Mouse (Mus musculus) frontal cortex, postnatal 10 days (tissue): ENCODE measurements around the gene Tube1.
A peak's percentile ranks its signal among the peaks of the same experiment; 100 is the strongest.
"Not testable (repeated sequence)": the region's sequence is repeated elsewhere in the genome, so short reads cannot be mapped to it uniquely, and the experiment has no call there.

Experiments
- DNase-seq, 2 experiments: peaks; one replicate each; pipeline ENCODE4 v3.0.0; 2022; ENCODE audit warnings: low spot score in 2 of 2, mixed read lengths in 1 of 2

Tube1 gene

DNA sequence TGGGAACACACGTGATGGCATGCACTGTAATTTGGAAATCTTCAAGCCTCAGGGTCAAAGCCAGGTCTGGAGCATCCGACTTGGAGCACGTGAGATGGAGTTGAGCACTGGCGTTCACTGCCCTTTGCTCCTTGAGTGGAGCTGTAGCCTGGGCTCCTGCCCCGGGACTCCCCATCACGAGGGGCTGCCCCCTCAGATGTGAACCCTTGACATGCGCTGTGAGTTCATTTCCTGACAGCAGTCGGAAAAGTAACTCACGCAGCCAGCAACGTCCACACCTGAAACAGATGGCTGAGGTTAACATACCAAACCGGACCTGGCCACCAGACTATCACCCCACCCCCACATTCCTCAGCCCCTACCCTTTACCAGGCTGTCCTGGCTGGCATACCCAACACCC lies 33.8 kb downstream of the Tube1 start:
- DNase-seq, result no peak

GRCm38 (mm10) chr10:39169642-39170041 lies 35.9 kb downstream of the Tube1 start:
- DNase-seq, result no peak

GRCm38 (mm10) chr10:39170181-39170580 lies 36.4 kb downstream of the Tube1 start:
- DNase-seq, result peak in 1 of 2 experiments; percentile 65

GRCm38 (mm10) chr10:39170706-39171105 lies 36.9 kb downstream of the Tube1 start:
- no peak for DNase-seq

- DNase-seq, result peak; percentile 84 to 91
Measured at GRCm38 (mm10) chr10:39171134-39171533, 37.4 kb downstream of the Tube1 start.

DNA sequence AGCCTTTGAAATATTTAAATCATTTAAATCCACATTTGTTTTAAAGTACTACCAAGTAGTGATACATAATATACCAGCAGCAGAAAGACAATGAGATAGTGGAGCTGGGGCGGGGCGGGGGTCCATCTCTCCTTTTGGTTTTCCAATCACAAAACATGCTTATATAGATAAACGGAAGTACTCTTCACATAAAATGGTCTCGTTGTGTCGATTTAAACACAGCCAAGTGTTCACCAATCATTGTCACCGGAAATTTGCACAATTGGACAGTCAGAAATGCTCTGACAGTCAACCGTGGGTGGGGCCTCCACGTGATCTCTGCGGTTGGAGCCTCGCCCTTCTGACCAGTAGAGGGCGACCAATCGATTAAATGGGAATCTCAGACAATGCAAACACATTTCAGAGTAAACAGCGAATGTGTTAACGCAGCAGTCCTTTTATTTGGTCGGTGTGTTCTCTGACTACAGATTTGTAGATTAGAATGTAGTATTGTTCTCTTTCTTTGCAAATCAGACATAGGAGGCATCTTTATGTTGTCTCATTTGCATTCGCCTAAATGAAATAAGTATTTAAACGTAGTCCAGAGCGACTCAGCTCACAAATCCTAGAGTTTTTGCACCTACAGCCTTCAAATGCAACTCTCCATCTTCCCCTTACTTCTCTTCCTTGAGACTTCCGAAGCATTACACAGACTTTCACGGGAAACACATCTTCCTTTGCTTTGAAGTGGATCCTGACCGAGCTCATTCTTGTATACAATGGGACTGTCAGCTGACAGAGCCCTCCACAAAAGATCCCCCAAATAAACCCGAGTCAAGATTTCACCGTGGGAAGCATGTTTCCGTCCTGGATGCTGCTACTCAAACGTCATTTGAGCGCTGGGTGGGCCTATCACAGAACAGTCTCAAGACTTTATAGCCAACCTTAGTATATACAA lies 38.1 kb downstream of the Tube1 start:
- DNase-seq, result peak; percentile 84 to 89

DNA sequence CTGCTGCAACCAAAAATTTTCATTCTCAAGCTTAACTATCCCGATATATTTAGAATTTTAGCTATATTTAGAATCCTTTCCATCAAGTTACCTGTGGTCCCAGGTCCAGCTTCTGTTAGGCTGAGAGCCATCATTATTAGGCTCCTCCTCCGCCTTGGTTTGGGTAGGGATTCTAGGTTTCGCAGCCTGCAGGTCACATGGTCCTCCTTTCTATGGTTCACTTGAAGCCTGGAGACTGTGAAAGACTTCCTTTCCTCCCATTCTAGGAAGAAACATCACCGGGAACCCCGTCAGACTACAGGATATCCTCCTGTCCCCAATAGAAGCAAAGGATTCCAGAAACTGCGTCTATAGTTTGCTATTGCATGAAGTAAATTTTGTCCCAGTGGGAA lies 38.8 kb downstream of the Tube1 start:
- DNase-seq, result no peak

- DNase-seq, result peak in 1 of 2 experiments; percentile 54
Measured at GRCm38 (mm10) chr10:39173077-39173476, 39.3 kb downstream of the Tube1 start.

- DNase-seq, result no peak
Measured at GRCm38 (mm10) chr10:39176981-39177380, 43.2 kb downstream of the Tube1 start.

- DNase-seq, result peak in 1 of 2 experiments; percentile 36
Measured at GRCm38 (mm10) chr10:39184864-39185544, 51.2 kb downstream of the Tube1 start.

DNA sequence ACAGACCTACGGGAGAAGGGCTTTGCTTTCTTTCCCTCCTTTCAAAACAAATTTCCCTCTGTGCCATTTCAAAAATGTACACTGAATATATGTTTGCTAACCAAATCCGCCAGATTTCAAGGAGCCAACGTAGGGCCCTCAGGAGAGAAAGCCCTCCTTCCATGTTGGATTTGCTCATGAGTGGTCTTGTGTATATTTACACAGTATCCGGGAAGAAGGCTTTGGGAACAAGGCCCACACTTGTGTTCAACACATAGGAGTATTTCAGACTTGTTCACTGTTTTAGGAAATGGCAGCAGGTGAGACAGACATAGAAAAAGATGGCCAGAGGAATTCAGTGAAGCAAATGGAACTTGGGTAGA lies 51.8 kb downstream of the Tube1 start:
- DNase-seq, result no peak

- no peak for DNase-seq
Measured at GRCm38 (mm10) chr10:39192673-39193072, 58.9 kb downstream of the Tube1 start.

GRCm38 (mm10) chr10:39198216-39198615 lies 64.4 kb downstream of the Tube1 start:
- DNase-seq, result not testable (repeated sequence)
